Mouse (Mus musculus) ES-CJ7 (cell line): ENCODE data around the gene Diexf.

Source experiments
- DNase-seq: peaks from one replicate; pipeline ENCODE4 v3.0.0; 2011; ENCODE audit warnings: low read depth, low spot score

Diexf gene

GRCm38 (mm10) chr1:193086842-193087476, 43.1 kb downstream of the Diexf start:
- DNase-seq, result no peak

- DNase-seq, result no peak
Observed at GRCm38 (mm10) chr1:193086111-193086841, 43.8 kb downstream of the Diexf start.

- no peak for DNase-seq
Observed at GRCm38 (mm10) chr1:193085541-193086020, 44.5 kb downstream of the Diexf start.

GRCm38 (mm10) chr1:193084016-193084415, 46.1 kb downstream of the Diexf start:
- DNase-seq, result peak; percentile 50

GRCm38 (mm10) chr1:193083051-193083450, 47.0 kb downstream of the Diexf start:
- DNase-seq, result no peak

GRCm38 (mm10) chr1:193082311-193082921, 47.7 kb downstream of the Diexf start:
- DNase-seq, result no peak

GRCm38 (mm10) chr1:193062618-193063017, 67.5 kb downstream of the Diexf start:
- DNase-seq, result no peak

- no peak for DNase-seq
Observed at GRCm38 (mm10) chr1:193060167-193060566, 69.9 kb downstream of the Diexf start.

GRCm38 (mm10) chr1:193059596-193059995, 70.5 kb downstream of the Diexf start:
- DNase-seq, result no peak

- no peak for DNase-seq
Observed at GRCm38 (mm10) chr1:193054401-193054800, 75.7 kb downstream of the Diexf start.

- DNase-seq, result no peak
Observed at GRCm38 (mm10) chr1:193053065-193053464, 77.0 kb downstream of the Diexf start.

GRCm38 (mm10) chr1:193047616-193048015, 82.5 kb downstream of the Diexf start:
- no peak for DNase-seq

GRCm38 (mm10) chr1:193042760-193043295, 87.2 kb downstream of the Diexf start:
- DNase-seq, result no peak
